Mouse (Mus musculus) hindbrain, embryonic 10.5 days (tissue): ENCODE results near the gene Fam53b. TPM values are rescaled to one million over a fixed set of nuclear protein-coding genes. Genes with fewer than 3 reads are reported as not detected.

Experiments
- DNase-seq: peaks from one replicate; pipeline ENCODE4 v3.0.0-alpha.2; 2017; ENCODE audit warnings: low spot score
- H3K27ac ChIP-seq: fragments of 300-500 bp; sonication (generic); 2 replicates; pipeline ENCODE4 v1.5.1; 2016; ENCODE audit warnings: mild to moderate bottlenecking, moderate library complexity
- H3K27me3 ChIP-seq: fragments of 300-500 bp; sonication (generic); 2 replicates; pipeline ENCODE4 v1.6.1; 2016; ENCODE audit warnings: mild to moderate bottlenecking; ENCODE audit not compliant: poor library complexity, insufficient read depth, severe bottlenecking
- H3K36me3 ChIP-seq: fragments of 300-500 bp; sonication (generic); 2 replicates; pipeline ENCODE4 v1.6.1; 2016; ENCODE audit warnings: mild to moderate bottlenecking, moderate library complexity
- H3K4me1 ChIP-seq: fragments of 300-500 bp; sonication (generic); replicated peaks from 2 replicates; pipeline ENCODE4 v1.6.1; 2016; ENCODE audit warnings: mild to moderate bottlenecking
- H3K4me3 ChIP-seq: fragments of 300-500 bp; sonication (generic); 2 replicates; pipeline ENCODE4 v1.5.1; 2016; ENCODE audit warnings: mild to moderate bottlenecking, moderate library complexity
- H3K9me3 ChIP-seq: fragments of 300-500 bp; sonication (generic); 2 replicates; pipeline ENCODE4 v1.6.1; 2016; ENCODE audit warnings: mild to moderate bottlenecking, moderate library complexity
- WGBS: fragments of 180-500 bp; shearing (Covaris S2); methylation state at CpG from one replicate; pipeline ENCODE4 v1.1.7; 2016; 5-methylcytosine and 5-hydroxymethylcytosine counted together
- polyA plus RNA-seq: library from polyadenylated mRNA; unstranded; fragments of >200 nt; fragmentation: Nextera tagmentation; extraction: Ambion mirVana; gene quantifications from 2 replicates; pipeline ENCODE4 v1.2.1, GENCODE M21; 2016

Fam53b gene
- polyA plus RNA-seq, 1 experiment from 2014 or later = 27.7 TPM

DNA sequence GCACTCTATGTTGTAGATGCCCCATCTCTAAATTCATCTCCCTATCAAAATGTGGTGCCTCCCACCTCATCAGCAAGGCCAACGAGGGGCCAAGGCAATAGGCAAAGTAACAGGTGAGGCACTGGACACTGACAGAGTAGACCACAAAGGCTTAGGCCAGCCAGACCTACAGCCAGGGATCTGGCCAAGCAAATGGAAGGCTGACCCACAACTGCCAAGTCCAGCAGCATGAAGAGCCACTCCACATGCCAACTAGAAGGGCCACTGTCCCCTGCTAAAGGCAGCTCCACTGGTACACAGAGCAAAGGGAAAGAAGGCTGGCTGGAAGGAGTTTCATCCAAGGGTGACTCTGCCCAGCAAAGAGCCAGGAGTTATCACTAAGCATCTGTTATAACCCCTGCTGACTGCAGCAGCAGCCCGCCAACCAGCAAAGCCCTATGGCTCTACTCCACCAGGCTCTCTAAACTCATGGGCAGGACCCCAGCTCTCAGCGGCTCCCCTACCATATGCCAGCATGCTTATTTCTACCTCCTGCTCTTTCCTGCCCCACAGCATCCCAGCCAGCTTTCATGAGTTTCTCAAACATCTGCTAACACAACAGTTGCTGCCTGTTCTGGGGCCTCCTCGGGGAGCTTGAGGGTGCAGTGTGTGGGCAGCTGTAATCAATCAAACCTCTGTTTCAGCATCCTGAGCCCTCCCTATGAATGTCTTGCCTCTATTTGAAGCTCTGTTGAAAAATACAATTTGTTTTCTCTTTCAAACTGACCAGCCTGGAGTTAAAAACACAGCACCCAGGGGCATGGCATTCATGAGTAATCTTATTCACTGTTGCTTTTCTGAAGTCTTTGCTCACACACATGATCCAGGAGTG is 59.9 kb downstream of the Fam53b start:
- Histone ChIP-seq H3K36me3 (peaks cover 47% of the 10 kb centered on the region), H3K4me1 (peaks cover 22% of the 10 kb centered on the region), H3K4me3 (no peak overlapping the region), H3K27me3 (no peaks in the 10 kb centered on the region), H3K27ac (peak overlapping the region; percentile 75), H3K9me3 (no peaks in the 10 kb centered on the region)
- DNase-seq = peak; percentile 46
- WGBS = 61% methylated on average over 4 of the region's 4 CpGs

DNA sequence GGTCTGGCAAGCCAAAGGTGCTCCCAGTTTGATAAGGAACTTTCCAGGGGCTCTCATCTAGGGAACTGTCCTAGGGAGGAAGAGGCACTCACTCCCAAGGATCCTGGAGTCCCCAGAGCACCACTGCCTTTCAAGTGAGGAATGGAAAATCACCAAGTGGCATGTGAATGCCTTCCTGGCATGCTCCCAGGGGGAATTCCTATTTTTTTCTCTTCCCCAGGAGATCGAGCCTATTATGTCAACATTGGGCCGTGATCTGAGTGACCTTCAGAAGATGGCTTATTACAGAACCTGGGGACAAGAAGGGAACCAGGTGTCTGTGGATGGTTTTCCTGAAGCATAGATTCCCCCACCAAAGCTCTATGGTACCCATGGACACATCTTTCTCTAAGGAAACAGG is 62.0 kb downstream of the Fam53b start:
- H3K27ac ChIP-seq = no peak overlapping the region
- H3K4me1 ChIP-seq = peaks cover 22% of the 10 kb centered on the region
- H3K4me3 ChIP-seq = no peak overlapping the region
- H3K27me3 ChIP-seq = no peaks in the 10 kb centered on the region
- H3K9me3 ChIP-seq = no peaks in the 10 kb centered on the region
- no peak for DNase-seq
- 79% methylated on average over 2 of the region's 2 CpGs for WGBS
- peaks cover 27% of the 10 kb centered on the region for H3K36me3 ChIP-seq

DNA sequence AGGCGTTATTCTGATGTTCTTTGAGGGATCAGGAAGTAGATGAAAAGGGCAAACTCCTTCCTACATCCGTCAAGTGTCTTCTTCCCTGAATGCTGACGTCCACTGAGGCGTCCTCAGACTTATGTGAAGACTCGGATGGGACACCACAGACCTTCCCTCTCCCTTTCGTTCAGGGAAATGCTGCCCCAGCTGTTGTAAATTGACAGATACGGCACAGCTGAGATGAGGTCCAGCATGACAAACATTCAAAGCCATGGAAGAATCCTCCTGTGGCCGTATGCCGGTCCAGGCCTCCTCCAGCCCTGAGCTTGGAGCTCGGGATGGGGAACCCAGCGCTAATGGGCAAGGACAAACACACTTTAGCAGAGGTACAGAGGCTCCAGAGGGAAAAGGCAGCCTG is 64.2 kb downstream of the Fam53b start:
- H3K27me3 ChIP-seq = no peaks in the 10 kb centered on the region
- H3K4me1 ChIP-seq = peaks cover 14% of the 10 kb centered on the region
- WGBS = 93% methylated on average over 11 of the region's 11 CpGs
- no peak overlapping the region for H3K27ac ChIP-seq
- DNase-seq = no peak
- H3K4me3 ChIP-seq = no peak overlapping the region
- peaks cover 26% of the 10 kb centered on the region for H3K36me3 ChIP-seq
- no peaks in the 10 kb centered on the region for H3K9me3 ChIP-seq

DNA sequence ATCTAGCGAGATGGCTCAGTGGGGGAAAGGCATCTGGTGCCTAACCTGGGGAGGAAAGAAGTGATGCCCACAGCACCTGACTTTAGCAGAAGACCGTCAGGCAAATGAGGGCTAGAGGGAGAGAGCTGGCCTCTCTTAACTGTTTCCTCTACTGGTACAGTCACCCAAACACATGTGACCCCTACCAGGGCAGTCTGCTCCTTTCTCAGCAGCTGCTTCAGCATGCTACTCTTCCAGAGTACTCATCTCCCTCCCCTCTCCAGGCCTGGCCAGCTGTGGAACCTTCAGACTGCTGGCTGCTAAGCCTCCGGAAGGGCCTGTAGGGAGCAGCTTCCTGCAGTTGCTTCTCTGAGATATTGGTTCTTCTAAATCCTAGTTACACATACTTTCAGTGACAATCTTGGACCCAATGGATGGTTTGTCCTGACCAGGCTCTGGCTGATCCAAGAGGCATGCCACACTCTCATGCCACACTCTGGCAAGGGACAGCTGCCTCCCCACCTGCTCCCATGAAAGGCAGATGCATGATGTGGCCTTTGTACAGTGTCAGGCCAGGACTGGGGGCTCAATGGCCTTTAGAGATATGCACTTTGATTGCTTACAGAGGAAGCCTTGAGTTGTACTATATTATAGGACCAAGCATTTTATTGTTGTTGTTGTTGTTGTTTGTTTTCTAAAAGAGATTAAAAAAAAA is 65.5 kb downstream of the Fam53b start:
- no peak overlapping the region for H3K4me3 ChIP-seq
- H3K9me3 ChIP-seq = no peaks in the 10 kb centered on the region
- peaks cover 26% of the 10 kb centered on the region for H3K36me3 ChIP-seq
- peaks cover 2% of the 10 kb centered on the region for H3K4me1 ChIP-seq
- no peaks in the 10 kb centered on the region for H3K27me3 ChIP-seq
- WGBS = 86% methylated on average over 3 of the region's 3 CpGs
- no peak for DNase-seq
- H3K27ac ChIP-seq = no peak overlapping the region

DNA sequence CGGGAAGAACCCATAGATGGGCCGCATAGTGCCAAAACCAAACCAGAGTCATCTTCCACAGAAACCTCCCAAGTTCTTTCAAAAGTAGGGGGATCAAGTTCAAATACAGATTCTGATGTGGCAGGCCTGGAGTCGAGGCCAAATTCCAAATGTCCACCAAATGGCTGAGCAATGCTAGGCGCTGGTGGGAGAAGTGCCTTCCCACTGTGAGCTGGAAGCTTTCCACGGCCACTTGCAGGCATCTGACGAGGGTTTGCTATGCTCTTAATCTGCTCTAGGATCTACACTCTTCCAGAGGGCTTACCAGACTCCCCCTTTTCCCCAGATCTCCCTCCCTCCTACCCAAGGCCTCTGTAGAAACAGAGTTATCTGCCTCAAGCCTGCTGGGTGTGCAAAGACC is 66.6 kb downstream of the Fam53b start:
- H3K36me3 ChIP-seq = peaks cover 26% of the 10 kb centered on the region
- H3K4me3 ChIP-seq = no peak overlapping the region
- no peak overlapping the region for H3K27ac ChIP-seq
- no peaks in the 10 kb centered on the region for H3K4me1 ChIP-seq
- no peak for DNase-seq
- WGBS = 86% methylated on average over 6 of the region's 6 CpGs
- H3K9me3 ChIP-seq = no peaks in the 10 kb centered on the region
- no peaks in the 10 kb centered on the region for H3K27me3 ChIP-seq

DNA sequence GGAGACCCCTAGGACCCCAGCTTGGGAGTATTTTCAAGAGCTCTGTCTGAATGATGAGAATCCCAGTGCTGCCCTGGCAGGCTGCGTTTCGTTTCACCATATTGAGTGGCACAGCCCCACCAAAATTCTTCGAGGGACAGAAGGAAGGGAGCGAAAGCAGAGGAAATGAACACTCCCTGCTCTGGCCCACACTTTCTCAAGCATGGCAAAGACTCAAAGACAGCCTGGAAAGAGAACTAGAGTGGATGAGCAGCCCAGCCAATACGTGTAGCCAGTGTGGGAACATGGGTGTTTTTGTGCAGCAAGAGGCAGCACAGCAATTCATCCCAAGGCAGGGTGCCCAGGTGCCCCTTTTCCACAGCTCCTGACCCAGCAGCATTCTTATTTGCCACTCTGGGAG is 70.8 kb downstream of the Fam53b start:
- WGBS = 88% methylated on average over 5 of the region's 5 CpGs
- no peaks in the 10 kb centered on the region for H3K27me3 ChIP-seq
- no peaks in the 10 kb centered on the region for H3K9me3 ChIP-seq
- H3K36me3 ChIP-seq = peaks cover 31% of the 10 kb centered on the region
- no peaks in the 10 kb centered on the region for H3K4me1 ChIP-seq
- no peak for DNase-seq
- H3K4me3 ChIP-seq = no peak overlapping the region
- no peak overlapping the region for H3K27ac ChIP-seq

DNA sequence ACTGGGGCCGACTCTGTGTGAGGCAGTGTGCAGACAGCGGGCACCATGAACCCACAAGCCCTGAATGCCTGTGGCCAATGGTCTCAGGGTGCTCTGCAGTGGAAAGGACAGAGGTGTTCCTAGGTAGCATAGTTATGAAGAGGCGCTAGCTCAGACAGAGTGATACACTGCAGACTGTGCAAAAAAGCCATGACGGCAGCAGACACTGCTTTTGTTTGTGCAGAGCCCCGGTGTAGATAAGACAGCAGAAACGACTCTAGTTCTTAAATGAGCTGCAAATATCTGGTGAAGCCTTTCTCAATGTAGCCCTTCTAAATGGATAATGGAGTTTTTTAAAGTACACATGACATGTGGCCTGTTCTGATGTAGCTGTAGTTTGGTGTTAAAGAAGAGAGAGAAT is 73.9 kb downstream of the Fam53b start:
- DNase-seq = no peak
- WGBS = 91% methylated on average over 6 of the region's 6 CpGs
- Histone ChIP-seq H3K4me1 (peaks cover 20% of the 10 kb centered on the region), H3K27ac (no peak overlapping the region), H3K27me3 (no peaks in the 10 kb centered on the region), H3K4me3 (no peak overlapping the region), H3K9me3 (no peaks in the 10 kb centered on the region), H3K36me3 (peaks cover 27% of the 10 kb centered on the region)

DNA sequence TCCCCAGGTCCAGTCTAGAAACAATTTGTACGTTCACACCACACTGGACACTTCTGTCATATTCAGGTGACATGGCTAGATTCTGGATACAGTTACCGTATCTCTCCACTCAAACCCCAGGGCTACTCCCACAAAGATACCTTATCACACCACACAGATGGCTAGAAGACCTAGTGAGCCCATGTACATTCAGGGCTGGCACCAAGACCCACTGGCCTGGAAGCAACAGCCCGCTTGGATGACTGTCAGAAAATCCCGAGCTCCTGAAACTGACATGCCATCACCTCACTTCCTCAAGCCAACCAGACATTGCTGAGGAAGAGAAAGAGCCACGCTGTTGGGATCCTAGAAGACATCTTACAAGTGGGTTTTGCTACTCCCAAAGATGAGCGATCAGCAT is 74.8 kb downstream of the Fam53b start:
- no peaks in the 10 kb centered on the region for H3K27me3 ChIP-seq
- H3K4me1 ChIP-seq = peaks cover 30% of the 10 kb centered on the region
- H3K36me3 ChIP-seq = peaks cover 33% of the 10 kb centered on the region
- H3K27ac ChIP-seq = no peak overlapping the region
- no peak overlapping the region for H3K4me3 ChIP-seq
- H3K9me3 ChIP-seq = no peaks in the 10 kb centered on the region
- no peak for DNase-seq
- WGBS = 94% methylated on average over 6 of the region's 6 CpGs

DNA sequence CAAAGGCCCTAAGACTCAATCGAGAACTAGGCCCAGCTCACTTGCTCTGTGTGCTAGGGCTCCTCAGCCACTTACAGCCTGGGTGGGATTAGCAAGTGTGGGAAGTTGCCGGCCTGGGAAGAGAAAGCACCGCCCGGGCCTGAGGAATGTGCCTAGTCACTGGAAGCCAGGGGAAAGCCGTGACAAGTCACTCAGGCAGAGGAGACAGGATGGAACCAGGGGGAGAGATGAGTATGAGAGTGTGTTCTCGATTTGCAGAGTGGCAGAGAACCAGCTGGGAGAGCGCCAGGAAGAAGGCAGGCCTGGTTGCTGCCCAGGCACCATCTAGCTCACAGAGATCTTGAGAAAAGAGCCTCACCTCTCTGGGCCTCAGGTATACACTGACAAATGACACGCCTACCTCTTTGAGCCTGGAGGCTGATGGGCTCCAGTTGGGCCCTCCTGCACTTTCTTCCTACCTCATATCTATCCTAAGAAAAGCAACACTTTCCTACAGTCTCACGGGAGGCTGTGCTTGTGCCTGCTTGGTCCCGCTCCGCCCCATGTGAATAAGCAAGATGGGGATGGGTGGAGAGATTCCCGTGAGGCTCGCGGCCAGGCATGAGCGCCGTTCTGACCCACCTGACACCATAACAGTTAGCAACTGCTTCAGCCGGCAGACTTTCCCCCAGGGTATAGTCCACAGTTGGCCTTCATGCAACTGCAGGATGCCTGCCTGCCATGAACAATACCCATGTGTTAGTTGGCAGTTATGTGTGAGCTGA is 77.4 kb downstream of the Fam53b start:
- Histone ChIP-seq H3K4me1 (peaks cover 55% of the 10 kb centered on the region), H3K4me3 (no peak overlapping the region), H3K9me3 (no peaks in the 10 kb centered on the region), H3K36me3 (peaks cover 26% of the 10 kb centered on the region), H3K27ac (peak overlapping the region; percentile 84), H3K27me3 (no peaks in the 10 kb centered on the region)
- DNase-seq = no peak
- 63% methylated on average over 17 of the region's 17 CpGs for WGBS

DNA sequence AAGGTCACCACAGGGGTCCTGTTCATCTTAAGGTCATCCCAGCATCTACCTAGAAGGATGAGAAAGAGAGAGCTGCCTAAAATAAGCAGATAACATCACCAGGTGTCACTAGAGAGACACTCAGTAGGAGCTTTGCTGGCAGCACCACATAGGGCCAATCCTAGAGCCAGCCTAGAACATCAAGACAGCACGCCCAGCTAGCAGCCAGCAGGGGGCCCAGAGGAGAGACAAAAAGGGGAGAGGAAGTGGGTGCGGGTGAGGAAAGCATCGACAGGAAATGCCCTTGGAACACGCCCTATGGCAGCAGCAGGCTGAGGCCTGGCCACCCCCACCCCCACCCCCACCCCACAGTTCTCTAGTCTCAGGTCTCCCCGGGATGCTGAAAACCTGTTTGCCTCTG is 78.5 kb downstream of the Fam53b start:
- Histone ChIP-seq H3K4me3 (no peak overlapping the region), H3K36me3 (peaks cover 18% of the 10 kb centered on the region), H3K27ac (peak overlapping the region; percentile 84), H3K27me3 (no peaks in the 10 kb centered on the region), H3K9me3 (no peaks in the 10 kb centered on the region), H3K4me1 (peaks cover 67% of the 10 kb centered on the region)
- no peak for DNase-seq
- WGBS = 66% methylated on average over 5 of the region's 5 CpGs

DNA sequence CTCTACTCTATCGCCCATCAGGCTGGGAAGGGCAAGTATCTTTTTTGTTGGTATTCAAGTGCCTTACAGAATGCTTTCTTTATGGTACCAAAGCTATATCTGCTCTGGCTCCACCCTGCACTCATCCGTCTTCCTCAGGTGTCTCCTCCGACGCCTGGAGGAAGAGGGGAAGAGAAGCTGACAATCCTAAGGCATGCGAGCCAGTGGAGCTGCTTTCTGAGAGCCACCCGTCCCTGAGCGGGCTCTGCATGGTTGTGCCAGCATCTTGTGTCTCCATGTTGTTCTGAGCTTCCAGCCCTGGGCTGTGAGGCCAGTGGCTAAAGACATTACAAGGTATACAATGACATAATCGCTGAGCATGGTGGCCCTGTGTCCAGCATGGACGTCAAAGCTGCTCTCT is 79.5 kb downstream of the Fam53b start:
- peaks cover 74% of the 10 kb centered on the region for H3K4me1 ChIP-seq
- H3K4me3 ChIP-seq = no peak overlapping the region
- H3K27ac ChIP-seq = peak overlapping the region; percentile 84
- WGBS = 79% methylated on average over 9 of the region's 9 CpGs
- peaks cover 26% of the 10 kb centered on the region for H3K36me3 ChIP-seq
- no peaks in the 10 kb centered on the region for H3K27me3 ChIP-seq
- DNase-seq = no peak
- H3K9me3 ChIP-seq = no peaks in the 10 kb centered on the region

DNA sequence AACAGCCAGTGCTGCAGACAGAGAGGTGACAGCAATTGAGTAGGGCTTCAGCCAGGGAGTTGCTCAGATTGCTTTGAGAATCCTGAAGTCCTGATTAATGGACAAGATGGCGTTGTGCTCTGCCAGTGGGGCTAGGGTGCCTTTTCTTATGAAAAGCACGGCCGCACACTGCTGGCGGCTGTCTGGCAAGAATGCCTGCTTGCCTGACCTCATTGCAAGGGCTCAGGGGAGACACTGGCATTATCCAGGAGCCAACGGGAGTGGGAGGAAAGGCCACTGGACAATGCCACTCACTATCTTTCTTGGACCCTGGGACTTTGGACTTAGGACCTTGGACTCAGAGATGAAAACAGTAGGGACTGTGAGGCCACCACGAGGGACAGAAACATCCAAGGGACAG is 80.2 kb downstream of the Fam53b start:
- Histone ChIP-seq H3K4me3 (no peak overlapping the region), H3K27ac (peak overlapping the region; percentile 84), H3K9me3 (no peaks in the 10 kb centered on the region), H3K36me3 (peaks cover 26% of the 10 kb centered on the region), H3K4me1 (peaks cover 74% of the 10 kb centered on the region), H3K27me3 (no peaks in the 10 kb centered on the region)
- DNase-seq = no peak
- WGBS = 61% methylated on average over 6 of the region's 6 CpGs
